Mouse (Mus musculus) B cell, adult 2 months (primary cell): ENCODE data around the gene Map3k13.

Experiments
- DNase-seq, 2 experiments: peaks; one replicate each; pipeline ENCODE4 v3.0.0; 2022

The Map3k13 gene

GRCm38 (mm10) chr16:21916681-21917080, 122.5 kb downstream of the Map3k13 start:
- no peak for DNase-seq

DNA sequence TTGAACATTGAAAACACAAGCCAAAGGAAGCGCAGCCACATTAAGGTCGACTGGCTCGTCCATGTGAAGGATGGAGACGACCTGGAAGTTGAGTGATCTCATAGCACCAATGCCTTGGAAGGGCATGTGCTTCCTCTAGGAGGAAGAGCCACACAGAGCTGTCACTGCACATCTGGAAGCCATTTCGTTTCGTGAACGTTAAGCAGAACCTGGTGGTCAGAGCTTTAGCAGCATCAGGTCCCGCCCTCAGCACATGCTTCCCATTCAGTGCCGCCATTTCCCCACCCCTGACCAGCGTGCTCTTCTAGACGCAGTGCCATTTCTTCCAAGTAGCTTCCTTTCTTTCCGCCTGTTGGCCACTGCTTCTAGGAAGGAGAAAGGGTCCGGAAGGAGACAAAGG, 134.3 kb downstream of the Map3k13 start:
- DNase-seq, result no peak

GRCm38 (mm10) chr16:21946761-21947715, 152.9 kb downstream of the Map3k13 start, which contains the start of gene Tmem41a:
TSS of gene Tmem41a (minus strand) at chr16:21947552.
- peak; percentile 92 to 94 for DNase-seq

- no peak for DNase-seq
Measured at GRCm38 (mm10) chr16:21955591-21955990, 161.4 kb downstream of the Map3k13 start.

DNA sequence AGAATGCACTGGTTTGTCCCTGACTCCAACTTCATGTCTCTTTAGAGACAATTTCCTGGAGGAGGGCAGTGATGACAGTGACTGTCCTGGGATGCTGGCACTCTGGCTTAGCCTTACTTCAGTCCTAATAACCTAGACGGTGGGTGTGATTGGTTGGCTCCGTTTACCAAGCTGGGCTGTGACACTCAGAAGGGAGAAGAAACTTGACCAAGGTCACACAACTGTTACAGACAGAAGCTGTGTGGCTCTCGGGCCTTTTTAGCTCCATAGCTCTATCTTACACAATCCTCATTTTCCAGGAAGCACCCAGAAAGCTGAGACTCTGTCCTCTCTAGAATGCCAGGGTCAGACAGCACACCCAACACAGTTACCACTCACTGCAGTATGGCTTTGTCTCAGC, 171.4 kb downstream of the Map3k13 start:
- DNase-seq, result no peak

DNA sequence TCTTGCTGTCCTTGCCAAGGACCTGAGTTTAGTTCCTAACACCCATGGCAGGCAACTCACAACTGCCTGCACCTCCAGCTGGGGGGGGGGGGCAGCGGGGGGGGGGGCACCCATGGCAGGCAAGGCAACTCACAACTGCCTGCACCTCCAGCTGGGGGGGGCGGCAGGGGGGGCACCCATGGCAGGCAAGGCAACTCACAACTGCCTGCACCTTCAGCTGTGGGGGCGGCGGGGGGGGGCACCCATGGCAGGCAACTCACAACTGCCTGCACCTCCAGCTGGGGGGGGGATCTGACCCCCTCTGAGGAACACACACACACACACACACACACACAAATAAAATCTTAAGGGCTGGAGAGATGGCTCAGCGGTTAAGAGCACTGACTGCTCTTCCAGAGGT, 175.7 kb downstream of the Map3k13 start:
- no peak for DNase-seq

- no peak for DNase-seq
Measured at GRCm38 (mm10) chr16:21970536-21970935, 176.4 kb downstream of the Map3k13 start.

GRCm38 (mm10) chr16:21971446-21971845, 177.3 kb downstream of the Map3k13 start:
- DNase-seq, result no peak

DNA sequence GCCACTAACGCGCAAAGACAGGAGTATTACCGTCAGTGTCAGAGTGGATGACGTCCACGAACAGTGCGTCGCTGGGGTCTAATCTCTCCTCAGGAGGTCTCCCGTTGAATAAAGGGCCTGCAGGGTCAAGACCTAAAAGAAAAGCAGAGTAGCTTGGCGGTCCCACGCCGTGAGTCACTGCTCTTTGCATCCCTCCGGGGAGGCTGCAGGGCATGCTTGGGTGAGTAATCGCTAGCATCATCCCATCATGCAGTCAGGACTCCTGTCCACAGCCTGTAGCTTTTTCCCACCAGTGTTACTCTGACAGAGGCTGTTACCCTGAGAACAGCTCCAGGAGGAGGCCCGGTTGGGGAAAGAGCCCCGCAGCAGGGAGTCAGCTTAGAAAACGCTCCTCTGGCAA, 182.1 kb downstream of the Map3k13 start:
- no peak for DNase-seq

GRCm38 (mm10) chr16:21977347-21977746, 183.2 kb downstream of the Map3k13 start:
- DNase-seq, result no peak
